Mouse (Mus musculus): Measurements from ENCODE around the gene Txn1.

DNA sequence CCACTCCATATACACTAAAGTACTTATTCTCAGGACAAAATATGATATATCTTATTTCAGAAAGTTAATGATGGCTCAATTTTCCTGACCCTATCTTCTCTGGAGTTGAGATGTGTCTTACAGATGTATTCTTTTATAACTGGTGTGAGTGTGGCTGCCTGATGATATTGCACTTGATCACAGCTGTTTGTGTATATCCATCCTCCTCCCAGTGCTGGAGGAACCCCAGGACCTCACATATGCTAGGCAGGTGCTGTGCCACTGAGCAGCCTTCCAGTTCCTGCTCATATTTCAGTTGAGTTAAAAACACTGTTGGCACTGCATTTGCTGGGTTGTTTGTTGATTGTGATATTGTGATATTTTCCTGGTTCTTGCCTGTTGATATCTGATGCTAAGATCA, 14.1 kb upstream of the Txn1 start:
- TF ChIP-seq CTCF (IDR thresholded peaks at IDR 0.05; ENCODE audit: insufficient read depth, low read length) (no peak), POLR2A (IDR thresholded peaks at IDR 0.05; ENCODE audit: borderline replicate concordance, extremely low read depth, low read depth, low read length) (no peak)

Data from lung, adult 2 months (tissue).